29 mouse cellular contexts compared by ENCODE assay signal in the genomic region with DNA sequence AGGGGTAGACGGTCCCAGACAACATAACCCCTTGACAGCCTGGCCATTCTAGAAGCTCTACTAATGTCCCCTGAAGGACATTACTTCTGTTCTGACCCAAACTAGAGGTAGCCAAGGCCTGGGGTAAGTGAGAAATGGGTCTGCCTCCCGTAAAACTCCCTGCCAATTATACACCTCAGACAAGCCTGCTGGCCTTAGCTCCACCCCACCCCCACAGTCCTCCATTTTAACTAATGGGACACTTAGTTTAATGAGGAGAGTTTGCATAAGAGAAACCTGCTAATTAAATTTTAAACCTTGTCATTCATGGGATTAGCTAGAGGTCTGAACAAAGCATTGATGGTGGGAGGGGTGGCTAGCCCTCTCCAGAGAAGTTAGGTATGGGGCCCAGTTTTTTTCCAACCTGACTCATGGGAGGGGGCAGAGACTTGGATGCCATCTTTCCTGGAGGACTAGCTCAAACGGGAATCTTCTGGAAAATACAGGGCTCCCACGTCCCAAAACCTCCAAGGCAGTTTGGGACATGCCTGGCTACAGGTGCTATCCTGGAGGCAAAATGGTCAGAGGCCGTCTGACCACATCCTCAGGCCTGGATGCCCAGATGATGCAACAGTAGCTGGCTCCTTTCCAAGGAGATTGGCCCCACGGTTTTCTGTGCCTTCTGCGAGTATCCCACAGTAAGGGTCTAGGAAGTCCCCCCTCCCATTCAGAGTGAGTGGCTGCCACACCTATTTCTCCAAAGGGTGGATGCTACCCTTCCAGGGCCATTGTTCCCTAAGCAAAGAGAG. TPM values are rescaled to one million over a fixed set of nuclear protein-coding genes. Genes with fewer than 3 reads are reported as not detected.
DNase-seq lines count a peak whose midpoint lies in the region; ATAC-seq and TF ChIP-seq lines count a peak whose summit lies in the region.
"Had no signal": no experiment of that assay in that cellular context is flagged by ENCODE, and none has a peak within 500 bp of the region (broad histone marks: within the 10 kb centered on the region; RNA-seq: fewer than 3 reads in every experiment).

No protein-coding gene starts in this region.

- H3K36me3 ChIP-seq in forebrain, embryonic 12.5 days (replicated peaks): no peaks in the 10 kb centered on the region
- H3K36me3 ChIP-seq in forebrain, postnatal 0 days (ENCODE audit: insufficient read depth): no peaks in the 10 kb centered on the region
- no peaks in the 10 kb centered on the region for H3K36me3 ChIP-seq in forebrain, embryonic 13.5 days (ENCODE audit: poor library complexity, severe bottlenecking)
- H3K36me3 ChIP-seq in heart, embryonic 11.5 days (ENCODE audit: control insufficient read depth, insufficient read depth, low read length): no peaks in the 10 kb centered on the region
- H3K36me3 ChIP-seq: embryonic facial prominence, embryonic 15.5 days; heart, embryonic 13.5 days; hindbrain, embryonic 12.5 days had no signal

- peaks cover 76% of the 10 kb centered on the region for H3K27me3 ChIP-seq in forebrain, embryonic 12.5 days
- H3K27me3 ChIP-seq in forebrain, postnatal 0 days (ENCODE audit: insufficient read depth, low read length): peaks cover 44% of the 10 kb centered on the region
- peaks cover 61% of the 10 kb centered on the region for H3K27me3 ChIP-seq in forebrain, embryonic 13.5 days
- H3K27me3 ChIP-seq in heart, embryonic 11.5 days (ENCODE audit: control insufficient read depth, insufficient read depth, low read length): peaks cover 81% of the 10 kb centered on the region

- no peak overlapping the region; the same call in 1 of the 2 replicates for H3K4me2 ChIP-seq in forebrain, embryonic 12.5 days
- no peak overlapping the region for H3K4me2 ChIP-seq in forebrain, postnatal 0 days (ENCODE audit: low read depth)
- no peak overlapping the region for H3K4me2 ChIP-seq in forebrain, embryonic 13.5 days
- no peak overlapping the region for H3K4me2 ChIP-seq in heart, embryonic 11.5 days
- H3K4me2 ChIP-seq: embryonic facial prominence, embryonic 15.5 days; heart, embryonic 13.5 days; hindbrain, embryonic 12.5 days had no signal

- ATAC-seq in forebrain, embryonic 12.5 days (ENCODE audit: low FRiP score): peak; percentile 55; the same call in 1 of the 2 replicates
- no peak for ATAC-seq in forebrain, postnatal 0 days
- ATAC-seq in forebrain, embryonic 13.5 days: peak; percentile 27; the same call in 1 of the 2 replicates
- ATAC-seq in heart, embryonic 11.5 days (replicated peaks; ENCODE audit: insufficient number of reproducible peaks, low FRiP score, low TSS enrichment): no peak
- ATAC-seq: activated CD4-positive, CD25-positive, alpha-beta regulatory T cell, adult 4 months; CD4-positive, CD25-positive, alpha-beta regulatory T cell, adult 4 months; hindbrain, embryonic 16.5 days; inflammation-experienced regulatory T-cells, adult 6 months; intestine, postnatal 0 days; Patski had no signal

- H3K4me3 ChIP-seq in forebrain, embryonic 12.5 days (replicated peaks): no peak overlapping the region
- no peak overlapping the region for H3K4me3 ChIP-seq in forebrain, postnatal 0 days (ENCODE audit: low read depth, low read length)
- no peak overlapping the region for H3K4me3 ChIP-seq in forebrain, embryonic 13.5 days
- no peak overlapping the region for H3K4me3 ChIP-seq in heart, embryonic 11.5 days (ENCODE audit: low read depth, low read length)
- H3K4me3 ChIP-seq: embryonic facial prominence, embryonic 15.5 days; heart, embryonic 13.5 days; hindbrain, embryonic 12.5 days had no signal

- no peak for DNase-seq in forebrain, postnatal 0 days
- DNase-seq in 416B (ENCODE audit: low read depth): peak; percentile 68
- peak; percentile 32 for DNase-seq in ES-CJ7 (ENCODE audit: low read depth, low spot score)
- DNase-seq in spleen, adult 12 weeks (ENCODE audit: low spot score): no peak
- DNase-seq: adrenal gland, adult 2 months; adrenal gland, postnatal 25 days; cerebellum, adult 8-10 months; cerebellum, postnatal 14 days; embryo, embryonic 11 days; gastrocnemius, postnatal 36 days; heart, adult 18-20 months; heart, postnatal 36 days; kidney, adult 8-10 months had no signal

- no peak for TF ChIP-seq CTCF in forebrain, postnatal 0 days (IDR thresholded peaks at IDR 0.05; ENCODE audit: low read depth)

- no peaks in the 10 kb centered on the region for H3K9me3 ChIP-seq in forebrain, embryonic 12.5 days
- no peaks in the 10 kb centered on the region for H3K9me3 ChIP-seq in forebrain, postnatal 0 days (ENCODE audit: low read length)
- H3K9me3 ChIP-seq in forebrain, embryonic 13.5 days (replicated peaks): no peaks in the 10 kb centered on the region
- H3K9me3 ChIP-seq in heart, embryonic 11.5 days (replicated peaks; ENCODE audit: control insufficient read depth, low read length): no peaks in the 10 kb centered on the region
- H3K9me3 ChIP-seq: embryonic facial prominence, embryonic 15.5 days; heart, embryonic 13.5 days; hindbrain, embryonic 12.5 days had no signal

- H3K9ac ChIP-seq in forebrain, embryonic 12.5 days: no peak overlapping the region
- no peak overlapping the region for H3K9ac ChIP-seq in forebrain, postnatal 0 days
- no peak overlapping the region for H3K9ac ChIP-seq in forebrain, embryonic 13.5 days
- H3K9ac ChIP-seq in heart, embryonic 11.5 days (ENCODE audit: low read depth, low read length): no peak overlapping the region
- H3K9ac ChIP-seq: embryonic facial prominence, embryonic 15.5 days; heart, embryonic 13.5 days; hindbrain, embryonic 12.5 days had no signal

- peak overlapping the region; percentile 59; the same call in 1 of the 2 replicates for H3K27ac ChIP-seq in forebrain, embryonic 12.5 days
- H3K27ac ChIP-seq in forebrain, postnatal 0 days (ENCODE audit: low read depth, low read length): no peak overlapping the region
- H3K27ac ChIP-seq in forebrain, embryonic 13.5 days: no peak overlapping the region; the same call in 1 of the 2 replicates
- H3K27ac ChIP-seq in heart, embryonic 11.5 days (ENCODE audit: low read depth, low read length): no peak overlapping the region
- H3K27ac ChIP-seq: embryonic facial prominence, embryonic 15.5 days; heart, embryonic 13.5 days; hindbrain, embryonic 12.5 days had no signal

- peaks cover 32% of the 10 kb centered on the region for H3K4me1 ChIP-seq in forebrain, embryonic 12.5 days
- no peaks in the 10 kb centered on the region for H3K4me1 ChIP-seq in forebrain, postnatal 0 days (ENCODE audit: insufficient read depth)
- H3K4me1 ChIP-seq in forebrain, embryonic 13.5 days: peaks cover 41% of the 10 kb centered on the region
- peaks cover 22% of the 10 kb centered on the region for H3K4me1 ChIP-seq in heart, embryonic 11.5 days (ENCODE audit: control insufficient read depth, insufficient read depth, low read length)

- 15% methylated on average over 7 of the region's 7 CpGs for WGBS in forebrain, embryonic 12.5 days
- whole genome bisulfite sequencing in forebrain, postnatal 0 days: 9% methylated on average over 7 of the region's 7 CpGs
- 10% methylated on average over 7 of the region's 7 CpGs for WGBS in forebrain, embryonic 13.5 days
- WGBS in heart, embryonic 11.5 days (ENCODE audit: insufficient replicate concordance): 44% methylated on average over 7 of the region's 7 CpGs

RNA-seq across cellular contexts. Expression of a gene that starts 13.3 kb away (rescaled TPM):
- 0.15 TPM in 1 of 2 replicates, not detected in the other for polyA plus RNA-seq in forebrain, embryonic 12.5 days (2016; fragmentation: Nextera tagmentation; extraction: Ambion mirVana)
- total RNA-seq in forebrain, postnatal 0 days (2014; rRNA removed): 0.08 TPM in 1 of 2 replicates, not detected in the other
- 0.06 TPM in 1 of 2 replicates, not detected in the other for polyA plus RNA-seq in forebrain, postnatal 0 days (2015; fragmentation: Nextera tagmentation; extraction: Ambion mirVana)
- 0.09 and 0.21 TPM in 2 replicates for polyA plus RNA-seq in forebrain, embryonic 13.5 days (2015; fragmentation: Nextera tagmentation; extraction: Ambion mirVana)
- 0.59 and 0.63 TPM in 2 replicates for polyA plus RNA-seq in heart, embryonic 11.5 days (2014; fragmentation: Nextera tagmentation; extraction: Ambion mirVana)
- total RNA-seq: common myeloid progenitor, adult 5-6 weeks; gastrocnemius, adult 8-10 months; gastrocnemius, postnatal 36 days; heart, adult 18-20 months; heart, postnatal 36 days; MEL had no signal
- polyA plus RNA-seq: activated CD4-positive, CD25-positive, alpha-beta regulatory T cell, adult 4 months; CD4-positive, CD25-positive, alpha-beta regulatory T cell, adult 4 months; heart, postnatal 0 days; inflammation-experienced regulatory T-cells, adult 6 months; Patski had no signal

RNA-seq across cellular contexts. Expression of a gene that starts 42.6 kb away (rescaled TPM):
- polyA plus RNA-seq in forebrain, embryonic 12.5 days (2016; fragmentation: Nextera tagmentation; extraction: Ambion mirVana): 20.0 and 21.4 TPM in 2 replicates
- 21.2 and 22.2 TPM in 2 replicates for total RNA-seq in forebrain, postnatal 0 days (2014; rRNA removed)
- polyA plus RNA-seq in forebrain, postnatal 0 days (2015; fragmentation: Nextera tagmentation; extraction: Ambion mirVana): 5.5 and 9.1 TPM in 2 replicates
- polyA plus RNA-seq in forebrain, embryonic 13.5 days (2015; fragmentation: Nextera tagmentation; extraction: Ambion mirVana): 13.5 and 15.7 TPM in 2 replicates
- polyA plus RNA-seq in heart, embryonic 11.5 days (2014; fragmentation: Nextera tagmentation; extraction: Ambion mirVana): 11.8 and 15.6 TPM in 2 replicates

Comparison
In these comparisons a context has a peak if more than half of its experiments do, and no peak if none do; other contexts are left out.
1. ATAC-seq: peak in forebrain, embryonic 12.5 days (single experiment) and forebrain, embryonic 13.5 days (single experiment); none in forebrain, postnatal 0 days (single experiment) and heart, embryonic 11.5 days (single experiment).
2. DNase-seq: peak in 416B (single experiment) and ES-CJ7 (single experiment); none in forebrain, postnatal 0 days (single experiment) and spleen, adult 12 weeks (single experiment).